Mouse (Mus musculus) ES-Bruce4 (cell line): ENCODE data around the gene Cep70.

Source experiments
- CTCF ChIP-seq: IDR thresholded peaks from one replicate; pipeline ENCODE4 v1.8.1; 2011; ENCODE audit warnings: low read depth, low read length
- POLR2A ChIP-seq: IDR thresholded peaks from one replicate; pipeline ENCODE4 v1.8.1; 2011; ENCODE audit warnings: low read length; ENCODE audit not compliant: insufficient read depth

GRCm38 (mm10) chr9:99341600-99341999 lies 98.4 kb downstream of the Cep70 start:
- TF ChIP-seq POLR2A (no peak), CTCF (no peak)
